Comparison of ENCODE assay signal across 8 mouse cellular contexts in genomic region chr1:171478968-171479367, GRCm38 (mm10). TPM values are rescaled to one million over a fixed set of nuclear protein-coding genes. Genes with fewer than 3 reads are reported as not detected.
DNase-seq lines count a peak whose midpoint lies in the region; ATAC-seq lines count a peak whose summit lies in the region.

No protein-coding gene starts in this region.

- DNase-seq in ES-CJ7 (ENCODE audit: low read depth, low spot score) = peak; percentile 82
- DNase-seq in adrenal gland, adult 8-10 months = peak; percentile 36
- DNase-seq in embryo, embryonic 11.5 days (ENCODE audit: low read depth, low spot score) = peak; percentile 27
- DNase-seq in layer of hippocampus, adult 9-11 months = peak; percentile 78
- peak; percentile 82 for DNase-seq in lung, postnatal 25 days (ENCODE audit: low spot score)
- DNase-seq in right cerebral cortex, postnatal 14 days = peak; percentile 75
- DNase-seq in yolk sac, embryonic 10.5 days (ENCODE audit: low spot score) = no peak

- peak; percentile 60 to 65 for ATAC-seq in hematopoietic stem cell, adult 5-6 weeks (replicated peaks in 1 of 2; ENCODE audit: insufficient read depth in 1 of 2, low FRiP score in 2 of 2, low TSS enrichment in 1 of 2, low read depth in 1 of 2, poor library complexity in 2 of 2, severe bottlenecking in 2 of 2)

RNA-seq across cellular contexts. Expression of gene Alyref2, which starts 24.3 kb away (rescaled TPM):
- total RNA-seq in adrenal gland, adult 8-10 months (2022) = 1 to 10 TPM; 6.0 to 9.4 (median 7.0) TPM
- 10.0 and 10.3 TPM in 2 replicates for total RNA-seq in hematopoietic stem cell, adult 5-6 weeks (2017)

RNA-seq across cellular contexts. Expression of gene F11r, which starts 41.6 kb away (rescaled TPM):
- total RNA-seq in adrenal gland, adult 8-10 months (2022) = 10 to 100 TPM; 26.4 to 53.3 (median 39.5) TPM
- 12.1 and 13.4 TPM in 2 replicates for total RNA-seq in hematopoietic stem cell, adult 5-6 weeks (2017)

RNA-seq across cellular contexts. Expression of gene Itln1, which starts 56.1 kb away (rescaled TPM):
- total RNA-seq in adrenal gland, adult 8-10 months (2022) = not detected
- total RNA-seq in hematopoietic stem cell, adult 5-6 weeks (2017) = not detected in 2 replicates
